Mouse (Mus musculus): ENCODE measurements around the gene Lag3.

Lag3 gene

GRCm38 (mm10) chr6:124911533-124912218 lies at the start of gene Lag3:
Lag3 (minus strand) TSS chr6:124911705.
- DNase-seq (ENCODE audit: inconsistent age in 2 of 2, low spot score in 1 of 2), result peak; percentile 17 to 27

DNA sequence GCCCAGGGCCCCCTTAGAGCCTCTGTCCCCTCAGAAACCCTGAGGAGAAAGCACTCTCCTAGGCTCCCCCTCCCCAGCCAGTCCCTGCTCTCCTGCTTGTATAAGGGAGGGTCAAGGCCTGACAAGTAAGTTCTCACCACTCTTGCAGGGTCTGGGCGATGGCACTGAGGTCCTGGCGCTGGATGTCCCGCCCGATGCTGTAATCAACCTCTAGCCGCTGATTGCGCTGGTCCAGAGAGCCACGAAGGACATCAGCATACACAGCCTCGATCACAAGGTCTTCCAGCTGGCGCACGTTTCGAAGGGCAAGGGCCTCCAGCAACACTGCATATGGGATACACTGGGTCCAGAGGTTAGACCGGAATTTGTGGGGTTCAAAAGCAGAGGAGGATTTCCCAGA lies 49.5 kb upstream of the Lag3 start:
- DNase-seq (ENCODE audit: inconsistent age in 2 of 2, low spot score in 1 of 2), result peak in 1 of 2 experiments; percentile 77

GRCm38 (mm10) chr6:124959960-124960359 lies 48.5 kb upstream of the Lag3 start:
- no peak for DNase-seq (ENCODE audit: inconsistent age in 2 of 2, low spot score in 1 of 2)

DNA sequence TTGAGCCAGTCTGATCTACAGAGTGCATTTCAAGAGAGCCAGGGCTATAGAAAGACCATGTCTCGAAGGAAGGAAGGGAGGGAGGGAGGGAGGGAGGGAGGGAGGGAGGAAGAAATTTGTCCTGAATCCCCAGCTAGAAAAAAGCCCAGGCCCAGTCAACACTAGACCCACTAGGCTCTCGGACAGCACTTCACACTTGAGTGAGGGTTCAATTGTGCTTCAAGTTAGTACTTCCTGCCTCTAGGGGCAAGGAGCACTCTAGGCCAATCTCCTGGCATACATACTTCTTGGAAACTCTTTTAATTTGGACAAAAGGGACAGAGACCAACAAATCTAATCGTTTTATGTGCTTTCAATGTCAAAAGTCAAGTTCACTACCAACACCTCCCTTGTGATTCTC lies 46.6 kb upstream of the Lag3 start:
- no peak for DNase-seq (ENCODE audit: inconsistent age in 2 of 2, low spot score in 1 of 2)

DNA sequence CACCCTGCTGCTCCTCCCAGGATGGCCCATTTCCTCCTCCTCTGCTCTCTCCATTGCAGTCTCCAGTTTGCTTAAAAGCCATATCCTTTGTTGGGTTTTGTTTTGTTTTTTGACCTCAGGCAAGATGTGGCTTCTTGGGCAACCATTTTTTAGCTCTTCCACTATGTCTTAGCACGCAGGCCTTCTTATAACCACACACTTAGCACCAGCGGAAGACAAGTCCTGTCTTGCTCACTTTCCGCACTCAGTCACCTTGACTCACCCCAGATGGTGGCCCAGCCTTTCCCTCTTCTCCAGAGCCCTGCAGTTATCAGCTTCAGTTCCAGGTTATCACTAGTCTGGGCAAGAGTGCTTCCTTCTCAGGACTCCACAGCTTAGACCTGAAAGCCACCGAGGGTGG lies 43.7 kb upstream of the Lag3 start:
- no peak for DNase-seq (ENCODE audit: inconsistent age in 2 of 2, low spot score in 1 of 2)

DNA sequence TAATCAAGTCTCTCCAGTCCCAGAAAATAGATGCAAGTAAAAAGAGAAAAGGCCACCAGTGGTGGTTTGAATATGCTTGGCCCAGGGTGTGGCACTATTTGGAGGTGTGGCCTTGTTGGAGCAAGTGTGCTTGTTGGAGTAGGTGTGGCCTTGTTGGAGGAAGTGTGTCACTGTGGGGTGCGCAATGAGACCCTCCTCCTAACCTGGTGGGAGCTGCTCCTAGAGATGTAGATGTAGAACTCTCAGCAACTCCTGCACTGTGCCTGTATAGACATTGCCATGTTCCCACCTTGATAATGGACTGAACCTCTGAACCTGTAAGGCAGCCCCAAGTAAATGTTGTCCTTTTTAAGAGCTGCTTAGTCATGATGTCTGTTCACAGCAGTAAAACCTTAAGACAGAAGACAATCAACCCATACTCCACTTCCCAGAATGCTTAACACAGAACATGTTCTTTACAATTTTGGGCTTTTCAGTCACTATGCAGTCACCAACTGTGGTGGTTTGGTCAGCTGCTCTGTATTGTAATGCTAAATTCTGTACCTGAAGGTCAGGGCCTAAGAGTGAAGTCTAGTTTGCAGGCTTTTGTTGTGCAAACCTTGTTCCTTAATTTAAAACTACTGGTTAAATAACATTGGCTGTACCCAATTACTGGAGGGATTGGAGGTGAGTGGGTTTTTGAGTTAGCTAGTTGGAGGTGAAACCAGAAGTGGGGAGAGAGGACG lies 42.6 kb upstream of the Lag3 start:
- DNase-seq (ENCODE audit: inconsistent age in 2 of 2, low spot score in 1 of 2), result no peak

- DNase-seq (ENCODE audit: inconsistent age in 2 of 2, low spot score in 1 of 2), result no peak
Measured at GRCm38 (mm10) chr6:124943526-124943925, 32.0 kb upstream of the Lag3 start.

- no peak for DNase-seq (ENCODE audit: inconsistent age in 2 of 2, low spot score in 1 of 2)
Measured at GRCm38 (mm10) chr6:124941679-124942078, 30.2 kb upstream of the Lag3 start.

DNA sequence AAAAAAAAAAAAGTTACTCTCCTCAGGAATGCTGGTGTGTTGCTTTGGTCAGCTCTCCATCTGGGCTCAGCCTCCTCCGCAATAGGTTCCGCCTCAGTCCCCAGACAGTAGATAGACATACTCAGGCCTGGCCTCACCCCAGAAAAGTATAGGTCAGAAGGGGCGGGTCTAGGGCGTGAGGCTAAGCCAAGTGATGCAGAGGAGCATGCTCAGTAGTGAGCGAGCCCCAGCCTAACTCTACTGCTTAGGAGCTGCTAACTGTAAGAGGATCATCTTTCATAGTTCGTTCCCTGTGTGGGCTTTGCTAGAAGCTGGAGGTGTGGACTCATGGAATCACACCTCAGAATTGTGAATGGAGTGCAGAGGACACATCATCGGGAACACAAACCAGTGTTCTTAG lies 27.0 kb upstream of the Lag3 start:
- DNase-seq (ENCODE audit: inconsistent age in 2 of 2, low spot score in 1 of 2), result peak in 1 of 2 experiments; percentile 16

- DNase-seq (ENCODE audit: inconsistent age in 2 of 2, low spot score in 1 of 2), result peak in 1 of 2 experiments; percentile 21
Measured at GRCm38 (mm10) chr6:124937493-124937892, 26.0 kb upstream of the Lag3 start.

GRCm38 (mm10) chr6:124936681-124937080 lies 25.2 kb upstream of the Lag3 start:
- peak in 1 of 2 experiments; percentile 16 for DNase-seq (ENCODE audit: inconsistent age in 2 of 2, low spot score in 1 of 2)

- no peak for DNase-seq (ENCODE audit: inconsistent age in 2 of 2, low spot score in 1 of 2)
Measured at GRCm38 (mm10) chr6:124934670-124935069, 23.2 kb upstream of the Lag3 start.

DNA sequence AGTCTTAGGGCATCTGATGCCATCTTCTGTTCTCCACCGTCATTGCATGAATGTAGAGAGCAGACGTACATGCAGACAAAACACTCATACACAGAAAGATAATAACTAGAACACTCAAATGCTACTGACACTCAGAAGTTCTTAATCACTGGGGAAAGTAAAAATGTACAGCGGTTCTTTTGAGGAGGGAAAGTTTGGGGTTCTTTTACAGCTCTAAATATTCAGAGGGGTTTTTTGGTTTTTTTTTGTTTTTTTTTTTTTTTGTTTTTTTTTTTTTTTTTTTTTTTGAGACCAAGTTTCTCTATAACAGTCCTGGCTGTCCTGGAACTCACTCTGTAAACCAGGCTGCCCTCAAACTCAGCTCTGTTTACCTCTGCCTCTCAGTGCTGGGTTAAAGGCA lies 21.6 kb upstream of the Lag3 start:
- DNase-seq (ENCODE audit: inconsistent age in 2 of 2, low spot score in 1 of 2), result no peak

- peak; percentile 41 to 57 for DNase-seq (ENCODE audit: inconsistent age in 2 of 2, low spot score in 1 of 2)
Measured at GRCm38 (mm10) chr6:124932314-124932695, 20.8 kb upstream of the Lag3 start.

- peak in 1 of 2 experiments; percentile 62 for DNase-seq (ENCODE audit: inconsistent age in 2 of 2, low spot score in 1 of 2)
Measured at GRCm38 (mm10) chr6:124931525-124932313, 20.2 kb upstream of the Lag3 start.

DNA sequence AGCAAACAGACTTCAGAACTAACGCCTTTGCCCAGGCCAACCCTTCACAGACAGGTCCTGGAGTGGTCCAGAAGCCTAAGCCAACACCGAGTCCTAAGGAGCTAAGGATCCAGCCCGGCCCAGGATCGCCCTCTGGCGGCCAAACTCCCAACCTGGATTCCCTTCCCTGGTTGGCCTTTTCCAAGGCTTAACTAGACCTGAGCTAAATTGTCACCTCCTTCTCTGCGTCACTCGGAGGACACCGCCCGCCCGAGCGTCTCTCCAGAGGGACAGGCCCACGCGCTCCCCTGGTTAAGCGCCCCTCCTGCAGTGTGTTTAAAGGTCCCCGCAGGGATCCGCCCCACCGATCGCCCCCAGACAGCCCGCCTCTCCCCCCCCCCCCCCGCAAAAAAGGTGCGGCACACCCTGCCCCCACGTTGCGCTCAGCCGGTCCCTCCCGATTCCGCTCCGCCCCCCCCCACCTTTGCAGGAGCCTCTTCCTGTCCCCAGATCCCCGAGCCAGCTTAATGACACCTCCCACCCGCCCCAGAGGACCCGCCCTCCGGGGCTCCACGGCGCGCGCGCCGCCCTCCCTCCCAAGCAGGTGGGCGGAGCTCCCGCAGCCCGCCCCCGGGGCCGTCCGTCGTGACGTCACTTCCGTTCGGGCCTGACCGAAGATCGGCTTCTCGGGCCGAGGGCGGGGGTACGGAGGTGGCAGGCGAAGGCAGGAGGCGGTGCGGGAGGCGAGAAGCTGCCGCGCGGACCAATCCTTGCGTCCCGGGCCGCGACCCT lies 19.4 kb upstream of the Lag3 start, which contains the start of gene Mlf2:
Gene Mlf2, plus strand, starts transcription at position 633 of the 771 bp plus-strand sequence.
- peak; percentile 99 to 100 for DNase-seq (ENCODE audit: inconsistent age in 2 of 2, low spot score in 1 of 2)

GRCm38 (mm10) chr6:124930231-124930630 lies 18.7 kb upstream of the Lag3 start:
- DNase-seq (ENCODE audit: inconsistent age in 2 of 2, low spot score in 1 of 2), result peak in 1 of 2 experiments; percentile 36

DNA sequence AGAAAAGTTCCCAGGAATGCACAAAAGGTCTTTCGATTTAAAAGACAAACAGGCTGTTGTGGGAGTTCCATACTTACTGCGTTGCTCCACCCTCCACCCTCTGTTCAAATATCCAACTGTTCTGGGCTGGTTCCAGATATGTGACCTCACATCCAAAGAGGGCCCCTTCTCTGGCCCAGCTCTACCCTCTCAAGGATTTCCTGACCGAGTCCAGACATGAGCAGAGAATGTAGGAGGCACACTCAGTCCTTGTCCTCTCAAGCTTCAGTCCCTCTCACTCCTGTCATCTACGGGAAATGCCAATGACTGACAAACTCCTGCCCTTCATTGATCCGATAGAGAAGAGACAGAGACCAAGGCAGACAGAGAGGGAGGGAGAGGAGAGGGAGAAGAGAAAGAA lies 14.4 kb upstream of the Lag3 start:
- peak; percentile 74 to 87 for DNase-seq (ENCODE audit: inconsistent age in 2 of 2, low spot score in 1 of 2)

GRCm38 (mm10) chr6:124925173-124925793 lies 13.8 kb upstream of the Lag3 start:
- DNase-seq (ENCODE audit: inconsistent age in 2 of 2, low spot score in 1 of 2), result peak in 1 of 2 experiments; percentile 26

DNA sequence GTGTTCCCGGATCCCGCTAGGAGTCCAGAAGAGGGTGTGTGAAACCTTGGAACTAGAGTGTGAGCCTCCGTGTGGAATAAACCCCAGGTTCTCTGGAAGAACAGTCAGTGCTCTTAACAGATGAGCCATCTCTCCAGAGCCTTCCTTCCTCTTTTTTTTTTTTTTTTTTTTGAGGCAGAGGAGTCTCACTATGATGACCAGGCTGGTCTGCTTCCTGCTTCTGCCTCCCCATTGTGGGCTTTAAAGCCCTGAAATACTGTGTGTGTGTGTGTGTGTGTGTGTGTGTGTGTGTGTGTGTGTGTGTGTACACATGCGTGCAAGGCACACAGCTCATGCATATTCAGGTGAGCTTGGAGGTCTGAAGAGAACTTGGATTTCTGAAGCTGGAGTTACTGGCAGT lies 10.0 kb upstream of the Lag3 start:
- DNase-seq (ENCODE audit: inconsistent age in 2 of 2, low spot score in 1 of 2), result peak; percentile 42 to 51
